Mouse (Mus musculus) erythroblast, adult 5-6 weeks (primary cell): Measurements from ENCODE around the gene Yars. TPM values are rescaled to one million over a fixed set of nuclear protein-coding genes. Genes with fewer than 3 reads are reported as not detected.

Source experiments
- ATAC-seq: replicated peaks from 2 replicates; pipeline ENCODE4 v1.8.0; 2016; ENCODE audit warnings: moderate number of reproducible peaks, mild to moderate bottlenecking, moderate TSS enrichment, inconsistent platforms; ENCODE audit not compliant: poor library complexity, low FRiP score, severe bottlenecking
- total RNA-seq, 2 experiments: library from RNA; stranded (forward) in 1 of 2; stranded (reverse) in 1 of 2; fragments of 150-400 nt in 1 of 2; fragments of 200-764, 138-1000 nt in 1 of 2; gene quantifications; 2 replicates each; pipeline versions ENCODE4 v1.2.3 to v1.2.4; 2015 to 2017; ENCODE audit warnings: low replicate concordance in 2 of 2

The Yars gene
- total RNA-seq (2015; ENCODE audit: low replicate concordance) (4.2 and 11.3 TPM in 2 replicates), total RNA-seq (2017; ENCODE audit: low replicate concordance) (10.7 and 34.0 TPM in 2 replicates)

- peak; percentile 90 for ATAC-seq
These were observed at the start of gene Yars, which contains the start of gene S100pbp for GRCm38 (mm10) chr4:129189542-129190519. Gene Yars (plus strand): TSS chr4:129189760. Gene S100pbp (minus strand): TSS chr4:129189727.

DNA sequence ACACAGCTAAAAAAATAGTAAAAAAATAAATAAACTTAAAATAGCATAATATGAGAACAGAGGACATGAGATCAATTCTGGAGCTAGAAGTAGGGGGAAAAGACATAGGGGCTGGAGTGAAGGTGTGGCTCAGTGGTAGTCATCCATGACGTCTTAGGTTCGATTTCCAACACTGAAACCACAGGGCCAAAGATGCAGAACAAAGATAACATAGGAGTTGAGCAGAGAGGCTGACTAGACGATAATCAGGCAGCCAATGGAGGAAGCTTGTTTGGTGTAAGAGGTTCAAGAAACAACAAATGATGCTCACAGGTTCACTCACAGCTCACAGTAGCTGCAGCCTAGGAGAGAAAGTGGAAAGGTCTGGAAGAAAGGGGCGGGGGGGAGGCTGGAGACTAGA lies 48.8 kb upstream of the Yars start:
- ATAC-seq: no peak

DNA sequence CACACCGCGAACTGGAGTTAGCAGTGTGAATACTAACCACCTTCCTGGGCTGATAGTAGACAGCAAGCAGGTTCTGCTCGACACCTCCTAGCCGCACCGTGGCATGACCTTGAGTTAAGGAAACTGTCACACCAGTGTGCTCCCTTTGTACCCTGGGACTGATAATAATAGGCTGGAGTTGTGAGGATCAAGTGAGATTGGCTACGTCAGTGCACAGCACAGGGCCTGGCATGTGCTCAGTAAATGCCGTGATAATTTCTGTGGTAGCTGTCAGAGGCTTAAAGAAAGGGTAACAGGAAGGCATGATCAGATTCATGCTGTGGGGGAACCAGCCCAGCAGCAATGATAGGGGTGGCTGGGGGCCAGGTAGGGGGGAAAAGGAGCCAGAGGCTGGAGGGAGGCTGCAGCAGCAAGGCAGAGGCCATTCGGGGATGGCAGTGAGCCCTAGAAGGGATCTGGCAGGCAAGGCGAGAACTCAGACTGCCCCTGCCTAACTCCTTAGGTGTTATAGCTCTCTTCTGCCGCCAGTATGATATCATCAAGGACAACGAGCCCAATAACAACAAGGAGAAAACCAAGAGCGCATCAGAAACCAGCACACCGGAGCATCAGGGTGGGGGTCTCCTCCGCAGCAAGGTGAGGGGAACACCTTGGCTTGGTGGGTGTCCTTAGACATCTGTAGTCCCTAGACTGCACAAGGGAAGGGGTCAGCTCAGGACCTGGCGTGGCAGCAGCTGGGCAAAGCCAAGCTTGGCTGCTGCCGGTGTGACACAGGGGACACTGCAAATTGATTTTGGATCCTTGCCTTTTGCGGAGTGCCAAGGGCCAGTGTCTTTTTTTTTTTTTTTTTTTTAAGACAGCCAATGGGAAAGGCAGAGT lies 47.8 kb upstream of the Yars start:
- no peak for ATAC-seq

DNA sequence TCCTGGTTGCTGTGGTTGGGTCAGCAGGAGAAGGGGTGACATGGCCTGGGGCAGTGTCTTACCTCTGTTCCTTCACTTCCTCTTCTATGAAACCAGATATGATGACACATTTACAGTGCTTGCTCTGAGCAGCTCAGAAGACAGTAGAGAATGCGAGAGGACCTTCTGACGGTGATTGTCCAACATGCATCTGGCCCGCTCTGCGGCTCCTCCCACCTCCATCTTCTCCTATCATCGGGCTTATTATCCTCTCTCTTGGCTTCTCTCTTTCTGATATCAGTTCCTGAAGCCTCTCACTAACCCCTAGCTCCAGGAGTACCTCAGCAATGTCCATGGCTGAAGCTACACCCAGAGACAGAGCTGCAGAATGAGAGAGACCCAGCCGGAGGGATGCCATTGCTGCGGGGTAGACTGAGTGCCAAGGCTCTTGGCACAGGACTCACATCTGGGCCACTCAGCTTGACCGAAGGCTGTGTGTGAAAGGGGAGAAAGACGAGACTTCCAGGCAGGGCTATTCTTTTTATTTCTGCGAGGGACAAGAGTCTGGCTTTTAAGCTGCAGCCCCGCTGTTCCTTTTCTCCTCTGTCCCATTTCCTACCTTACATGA lies 47.0 kb upstream of the Yars start:
- no peak for ATAC-seq

DNA sequence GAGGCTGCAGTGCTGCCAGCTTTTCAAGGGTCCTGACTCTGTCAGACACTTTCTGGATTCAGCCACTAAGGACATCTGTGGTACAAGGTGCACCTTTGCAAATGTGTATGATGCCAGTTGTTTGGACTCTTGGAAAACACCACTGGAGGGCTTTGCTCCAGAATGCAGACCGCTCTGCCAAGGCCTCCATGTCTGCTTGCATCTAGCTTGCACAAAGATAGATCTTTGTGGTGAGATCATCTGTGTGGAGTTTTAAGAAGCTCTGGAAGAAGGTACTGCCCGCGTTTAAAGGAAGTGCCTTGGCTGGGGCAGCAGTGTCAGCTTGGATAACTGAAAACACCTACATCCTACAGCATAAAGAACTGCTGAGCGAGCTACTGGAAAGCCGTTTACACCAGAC lies 46.1 kb upstream of the Yars start:
- ATAC-seq: no peak

DNA sequence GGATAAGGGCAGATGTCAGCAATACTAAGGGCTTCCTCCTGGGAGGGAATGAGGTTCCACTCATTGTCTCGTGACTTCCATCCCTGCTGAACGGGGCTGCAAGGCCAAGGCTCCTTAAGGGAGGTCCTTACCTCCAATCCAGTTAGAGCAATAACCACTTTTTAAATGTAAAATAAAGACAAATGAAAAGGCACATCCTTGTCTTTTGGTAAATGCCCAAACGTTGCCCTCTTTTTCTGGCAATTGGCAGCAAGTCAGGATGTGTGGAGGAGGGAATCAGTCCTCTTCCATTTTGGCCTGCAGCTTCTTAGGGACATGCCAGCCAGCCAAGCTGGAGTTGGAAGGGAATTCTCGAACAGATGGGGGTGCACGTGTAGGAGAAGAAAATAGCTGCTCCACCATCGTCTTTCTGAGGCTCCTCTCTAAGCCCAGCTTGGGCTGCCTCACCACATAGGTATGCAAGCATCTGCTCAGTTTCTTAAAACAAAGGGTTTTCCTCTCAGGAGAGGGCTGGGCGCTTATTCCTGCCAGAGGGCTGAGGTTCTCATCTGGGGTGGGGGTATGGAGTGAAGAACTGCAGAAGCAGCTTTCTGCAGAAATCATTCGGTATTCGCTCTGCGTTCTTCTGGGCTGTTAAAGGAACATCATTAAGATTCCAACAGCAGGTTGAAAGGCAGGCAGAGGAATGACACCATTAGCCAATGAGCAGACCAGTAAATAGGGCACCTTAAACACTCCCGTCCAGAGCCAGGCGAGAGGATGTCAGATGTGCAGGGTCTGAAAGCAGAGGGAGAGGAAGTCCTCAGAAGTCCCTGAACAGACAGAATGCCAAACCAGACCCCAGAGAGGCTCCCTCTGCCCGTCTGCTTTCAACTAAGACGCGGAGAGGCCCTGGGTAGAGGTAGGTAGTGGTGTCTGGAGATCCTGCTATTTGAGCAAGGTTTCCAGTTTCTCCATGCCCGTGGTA lies 44.9 kb upstream of the Yars start:
- no peak for ATAC-seq

DNA sequence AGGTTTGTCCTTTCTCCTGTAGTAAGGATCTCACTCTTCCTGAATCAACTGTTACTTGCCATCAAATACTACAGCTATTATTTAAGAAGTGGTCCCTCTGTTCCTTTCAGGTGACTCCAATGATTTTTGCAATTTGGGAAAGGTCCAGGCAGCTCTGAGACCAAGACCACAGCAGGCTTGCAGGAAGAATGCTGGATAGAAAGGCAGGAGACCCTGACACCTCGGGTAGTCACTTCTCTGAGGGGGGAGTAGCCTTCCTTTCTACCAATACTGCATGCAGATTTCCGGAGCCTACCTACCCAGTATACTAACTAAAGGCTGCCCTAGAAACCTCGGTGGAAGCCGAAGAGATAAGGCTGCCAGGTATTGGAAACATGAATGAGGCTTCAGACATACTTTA lies 44.1 kb upstream of the Yars start:
- ATAC-seq: no peak

GRCm38 (mm10) chr4:129145943-129146342 lies 43.6 kb upstream of the Yars start:
- no peak for ATAC-seq

DNA sequence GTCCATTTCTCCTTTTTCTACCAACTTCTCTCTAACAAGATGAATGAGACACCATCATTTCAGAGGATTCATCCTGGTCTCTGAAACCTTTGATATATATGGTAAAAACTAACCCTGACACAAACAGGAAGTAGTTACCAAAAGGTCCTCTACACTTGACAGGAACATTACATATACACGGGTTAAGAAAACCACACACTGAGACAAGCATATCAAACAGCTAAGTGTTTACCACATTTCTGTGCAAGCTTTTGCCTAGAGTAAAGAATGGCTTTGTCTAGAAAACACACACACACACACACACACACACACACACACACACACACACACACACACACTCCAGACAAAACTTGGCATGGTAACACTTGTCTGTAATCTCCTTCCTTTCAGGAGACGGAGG lies 43.2 kb upstream of the Yars start:
- no peak for ATAC-seq

- no peak for ATAC-seq
These were observed 41.9 kb upstream of the Yars start for GRCm38 (mm10) chr4:129147552-129148103.

- ATAC-seq: no peak
These were observed 40.2 kb upstream of the Yars start for GRCm38 (mm10) chr4:129149321-129149720.

DNA sequence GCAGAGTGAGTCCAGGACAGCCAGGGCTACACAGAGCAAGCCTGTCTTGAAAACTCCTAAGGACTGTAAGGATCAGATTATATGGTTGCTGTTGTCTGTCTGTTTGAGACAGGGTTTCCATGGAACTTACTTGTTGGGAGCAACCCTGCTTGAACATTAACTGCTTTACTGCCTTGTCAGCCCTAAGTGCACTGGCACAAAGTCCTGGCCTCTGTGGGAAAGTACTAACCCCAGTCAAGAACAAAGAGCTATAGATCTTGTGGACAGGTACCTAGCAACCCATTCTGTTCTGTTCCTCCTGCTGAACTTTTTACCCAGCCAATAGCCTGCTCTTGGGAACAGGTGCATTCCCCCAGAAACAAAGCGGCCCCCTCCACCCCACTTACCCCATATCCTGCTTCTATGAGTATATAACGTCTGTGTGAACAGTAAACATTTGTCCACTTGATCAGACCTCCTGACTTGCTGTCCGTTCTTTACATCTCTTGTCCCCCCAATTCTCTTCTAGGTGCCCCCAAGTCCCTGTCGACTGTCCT lies 38.2 kb upstream of the Yars start:
- ATAC-seq: no peak

DNA sequence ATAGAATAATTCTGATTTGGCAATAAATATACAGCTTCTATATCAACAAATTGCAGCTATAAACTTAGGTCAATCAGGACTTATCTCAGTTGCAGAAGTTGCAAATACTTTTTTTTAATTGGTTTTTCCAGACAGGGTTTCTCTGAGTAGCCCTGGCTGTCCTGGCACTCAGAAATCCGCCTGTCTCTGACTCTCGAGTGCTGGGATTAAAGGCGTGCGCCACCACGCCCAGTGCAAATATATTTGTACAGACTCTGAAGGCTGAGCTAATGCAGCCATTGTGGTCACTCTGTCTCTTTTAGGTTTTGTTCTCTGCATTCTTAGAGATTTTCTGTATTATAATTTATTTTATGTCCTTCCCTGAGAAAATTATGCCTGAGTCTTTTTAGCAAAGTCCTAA lies 32.0 kb upstream of the Yars start:
- no peak for ATAC-seq

- ATAC-seq: peak; percentile 89
These were observed 31.0 kb upstream of the Yars start for GRCm38 (mm10) chr4:129158549-129158948.

DNA sequence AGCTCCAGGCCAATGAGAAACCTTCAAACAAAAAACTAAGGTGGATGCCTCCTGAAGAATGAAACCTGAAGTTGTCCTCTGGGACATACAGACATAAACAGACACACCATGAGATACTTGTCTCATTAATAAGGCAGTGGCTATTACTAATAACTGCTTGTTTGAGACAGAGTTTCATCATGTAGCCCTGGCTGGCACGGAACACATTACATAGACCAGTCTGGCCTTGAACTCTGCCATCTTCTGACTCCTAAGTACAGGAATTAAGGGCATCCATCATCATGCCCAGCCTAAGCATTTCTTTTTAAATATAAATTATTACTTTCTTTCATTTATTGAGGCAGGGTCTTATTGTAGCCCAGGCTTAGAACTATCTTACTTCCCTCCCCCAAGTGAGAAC lies 28.5 kb upstream of the Yars start:
- ATAC-seq: no peak

- no peak for ATAC-seq
These were observed 27.8 kb upstream of the Yars start for GRCm38 (mm10) chr4:129161581-129162255.

DNA sequence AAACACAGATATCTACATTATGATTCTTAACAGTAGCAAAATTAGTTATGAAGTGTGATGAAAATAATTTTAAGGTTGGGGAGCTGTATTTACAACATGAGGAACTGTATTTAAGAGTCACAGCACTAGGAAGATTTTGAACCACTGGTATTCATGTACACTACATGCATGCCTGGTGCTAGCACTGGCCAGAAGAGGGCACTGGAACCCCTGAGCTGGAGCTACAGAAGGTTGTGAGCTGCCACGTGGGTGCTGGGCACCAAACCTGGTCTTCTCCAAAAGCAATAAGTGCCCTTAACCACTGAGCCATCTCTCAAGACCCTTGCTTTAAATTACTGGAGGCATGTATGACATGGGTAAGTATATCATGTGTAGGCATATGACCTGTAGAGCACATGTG lies 17.0 kb upstream of the Yars start:
- ATAC-seq: no peak

- ATAC-seq: no peak
These were observed 10.0 kb upstream of the Yars start for GRCm38 (mm10) chr4:129179560-129179959.
